Mouse (Mus musculus): ENCODE data around the gene Nhlrc4. TPM values are rescaled to one million over a fixed set of nuclear protein-coding genes. Genes with fewer than 3 reads are reported as not detected.

The Nhlrc4 gene
- polyA plus RNA-seq, 1 experiment from 2014 or later = 4.5 TPM

GRCm38 (mm10) chr17:25949981-25950380 lies 5.2 kb upstream of the Nhlrc4 start:
- Histone ChIP-seq H3K4me1 (ENCODE audit: insufficient read depth, low read depth, low read length) (peaks cover 2% of the 10 kb centered on the region; the same call in 1 of the 2 replicates), H3K4me3 (ENCODE audit: low read depth, low read length) (no peak overlapping the region), H3K36me3 (ENCODE audit: insufficient read depth, low read length) (no peaks in the 10 kb centered on the region), H3K9ac (replicated peaks; ENCODE audit: low read depth) (no peak overlapping the region), H3K27ac (ENCODE audit: low read length) (no peak overlapping the region), H3K4me2 (replicated peaks; ENCODE audit: low read depth, low read length) (no peak overlapping the region), H3K9me3 (ENCODE audit: low read length) (no peaks in the 10 kb centered on the region), H3K27me3 (replicated peaks; ENCODE audit: insufficient read depth, low read length) (peaks cover 14% of the 10 kb centered on the region; the same call in 1 of the 2 replicates)
- ATAC-seq = no peak
- WGBS = 62% methylated on average over 5 of the region's 5 CpGs
- DNase-seq (ENCODE audit: low spot score) = no peak
- TF ChIP-seq CTCF (IDR thresholded peaks at IDR 0.05) = no peak
- TF ChIP-seq EP300 (IDR thresholded peaks at IDR 0.05) = no peak

DNA sequence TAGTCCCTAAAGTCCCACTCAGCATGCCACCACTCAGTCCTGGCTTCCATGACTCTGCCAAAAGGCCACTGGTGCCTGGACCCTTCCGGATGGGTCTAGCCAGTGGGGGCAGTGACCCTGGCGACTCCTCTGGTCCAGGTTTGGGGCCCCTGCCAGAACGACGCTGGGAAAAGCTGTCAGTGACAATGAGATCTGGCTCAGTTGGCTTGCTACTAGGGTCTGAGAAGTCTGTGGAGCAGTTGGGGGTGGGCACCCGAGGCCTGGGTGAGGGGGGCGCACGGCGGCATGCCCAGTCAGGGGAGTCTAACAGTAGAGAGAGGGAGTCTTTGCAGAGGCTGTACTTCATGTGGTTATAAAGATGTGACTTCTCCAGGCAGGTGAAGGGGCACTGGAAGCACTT lies 3.3 kb upstream of the Nhlrc4 start:
- Histone ChIP-seq H3K36me3 (ENCODE audit: insufficient read depth, low read length) (no peaks in the 10 kb centered on the region), H3K9ac (replicated peaks; ENCODE audit: low read depth) (no peak overlapping the region), H3K4me1 (ENCODE audit: insufficient read depth, low read depth, low read length) (peaks cover 2% of the 10 kb centered on the region; the same call in 1 of the 2 replicates), H3K9me3 (ENCODE audit: low read length) (no peaks in the 10 kb centered on the region), H3K4me3 (ENCODE audit: low read depth, low read length) (no peak overlapping the region), H3K4me2 (replicated peaks; ENCODE audit: low read depth, low read length) (no peak overlapping the region), H3K27ac (ENCODE audit: low read length) (no peak overlapping the region), H3K27me3 (replicated peaks; ENCODE audit: insufficient read depth, low read length) (peaks cover 14% of the 10 kb centered on the region; the same call in 1 of the 2 replicates)
- no peak for ATAC-seq
- 71% methylated on average over 8 of the region's 8 CpGs for WGBS
- TF ChIP-seq CTCF (IDR thresholded peaks at IDR 0.05) (no peak), EP300 (IDR thresholded peaks at IDR 0.05) (no peak)
- DNase-seq (ENCODE audit: low spot score) = no peak

DNA sequence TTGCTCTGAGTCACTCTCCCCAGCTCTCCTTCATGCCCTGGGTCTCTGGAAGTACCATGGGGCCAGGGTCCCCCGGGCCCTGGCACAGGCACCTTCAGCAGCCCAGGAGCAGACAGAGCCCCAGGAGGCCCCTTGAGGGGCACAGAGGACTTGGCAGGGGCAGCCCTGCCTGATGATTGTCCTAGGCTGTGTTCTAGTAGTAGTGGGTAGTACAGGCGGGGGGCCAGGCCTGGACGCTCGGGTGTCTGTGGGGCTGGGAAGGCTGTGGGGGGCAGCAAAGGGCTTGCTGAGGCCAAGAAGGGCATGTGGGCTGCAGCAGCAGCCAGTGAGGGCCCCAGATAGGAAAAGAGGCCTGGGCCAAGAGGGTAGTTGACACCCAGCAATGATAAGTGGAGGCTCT lies 2.8 kb upstream of the Nhlrc4 start:
- H3K27ac ChIP-seq (ENCODE audit: low read length) = no peak overlapping the region
- WGBS = 79% methylated on average over 4 of the region's 4 CpGs
- H3K9ac ChIP-seq (replicated peaks; ENCODE audit: low read depth) = no peak overlapping the region

DNA sequence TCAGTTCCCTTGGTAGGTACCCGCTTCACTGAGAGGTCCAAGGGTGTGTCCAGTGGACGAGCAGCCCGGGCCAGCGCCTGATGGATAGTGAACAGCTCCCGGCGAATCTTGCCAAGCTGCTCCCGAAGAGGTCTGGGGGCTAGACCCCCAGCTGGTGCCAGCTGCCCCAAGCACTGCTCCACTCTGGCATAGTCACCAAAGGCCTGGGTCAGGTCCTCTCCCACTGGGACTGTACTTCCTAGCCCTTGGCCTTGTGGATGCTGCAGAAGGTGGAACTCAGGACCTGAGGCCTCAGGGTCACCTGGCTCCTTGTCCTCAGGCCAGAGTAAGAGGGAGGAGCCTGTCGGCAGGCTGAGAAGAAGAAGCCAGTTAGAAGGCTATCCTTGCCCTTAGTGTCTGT lies 2.1 kb upstream of the Nhlrc4 start:
- 71% methylated on average over 8 of the region's 8 CpGs for whole genome bisulfite sequencing
- Histone ChIP-seq H3K9ac (replicated peaks; ENCODE audit: low read depth) (no peak overlapping the region), H3K4me3 (ENCODE audit: low read depth, low read length) (no peak overlapping the region), H3K4me1 (ENCODE audit: insufficient read depth, low read depth, low read length) (peaks cover 2% of the 10 kb centered on the region; the same call in 1 of the 2 replicates), H3K4me2 (replicated peaks; ENCODE audit: low read depth, low read length) (no peak overlapping the region), H3K36me3 (ENCODE audit: insufficient read depth, low read length) (no peaks in the 10 kb centered on the region), H3K27ac (ENCODE audit: low read length) (no peak overlapping the region), H3K27me3 (replicated peaks; ENCODE audit: insufficient read depth, low read length) (peaks cover 4% of the 10 kb centered on the region; the same call in 1 of the 2 replicates), H3K9me3 (ENCODE audit: low read length) (no peaks in the 10 kb centered on the region)
- TF ChIP-seq EP300 (IDR thresholded peaks at IDR 0.05) (no peak), CTCF (IDR thresholded peaks at IDR 0.05) (no peak)
- DNase-seq (ENCODE audit: low spot score) (no peak), ATAC-seq (no peak)

More for the DNA sequence above, 2.8 kb upstream of the Nhlrc4 start:
- no peak overlapping the region for H3K4me3 ChIP-seq (ENCODE audit: low read depth, low read length)
- no peak for DNase-seq (ENCODE audit: low spot score)
- TF ChIP-seq EP300 (IDR thresholded peaks at IDR 0.05) (no peak), CTCF (IDR thresholded peaks at IDR 0.05) (no peak)
- H3K27me3 ChIP-seq (replicated peaks; ENCODE audit: insufficient read depth, low read length) = peaks cover 11% of the 10 kb centered on the region; the same call in 1 of the 2 replicates
- ATAC-seq = no peak
- no peaks in the 10 kb centered on the region for H3K36me3 ChIP-seq (ENCODE audit: insufficient read depth, low read length)
- no peak overlapping the region for H3K4me2 ChIP-seq (replicated peaks; ENCODE audit: low read depth, low read length)
- no peaks in the 10 kb centered on the region for H3K9me3 ChIP-seq (ENCODE audit: low read length)
- H3K4me1 ChIP-seq (ENCODE audit: insufficient read depth, low read depth, low read length) = peaks cover 2% of the 10 kb centered on the region; the same call in 1 of the 2 replicates

GRCm38 (mm10) chr17:25946349-25946748 lies 1.6 kb upstream of the Nhlrc4 start:
- Histone ChIP-seq H3K9ac (replicated peaks; ENCODE audit: low read depth) (no peak overlapping the region), H3K27ac (ENCODE audit: low read length) (no peak overlapping the region), H3K36me3 (ENCODE audit: insufficient read depth, low read length) (no peaks in the 10 kb centered on the region), H3K27me3 (replicated peaks; ENCODE audit: insufficient read depth, low read length) (0 out of 2 replicates have a peak, but pooled peaks cover 4% of the 10 kb centered on the region), H3K4me3 (ENCODE audit: low read depth, low read length) (no peak overlapping the region), H3K4me2 (replicated peaks; ENCODE audit: low read depth, low read length) (no peak overlapping the region), H3K9me3 (ENCODE audit: low read length) (no peaks in the 10 kb centered on the region), H3K4me1 (ENCODE audit: insufficient read depth, low read depth, low read length) (peaks cover 1% of the 10 kb centered on the region; the same call in 1 of the 2 replicates)
- 73% methylated on average over 7 of the region's 7 CpGs for WGBS
- TF ChIP-seq CTCF (IDR thresholded peaks at IDR 0.05) (no peak), EP300 (IDR thresholded peaks at IDR 0.05) (no peak)
- ATAC-seq = no peak
- no peak for DNase-seq (ENCODE audit: low spot score)

DNA sequence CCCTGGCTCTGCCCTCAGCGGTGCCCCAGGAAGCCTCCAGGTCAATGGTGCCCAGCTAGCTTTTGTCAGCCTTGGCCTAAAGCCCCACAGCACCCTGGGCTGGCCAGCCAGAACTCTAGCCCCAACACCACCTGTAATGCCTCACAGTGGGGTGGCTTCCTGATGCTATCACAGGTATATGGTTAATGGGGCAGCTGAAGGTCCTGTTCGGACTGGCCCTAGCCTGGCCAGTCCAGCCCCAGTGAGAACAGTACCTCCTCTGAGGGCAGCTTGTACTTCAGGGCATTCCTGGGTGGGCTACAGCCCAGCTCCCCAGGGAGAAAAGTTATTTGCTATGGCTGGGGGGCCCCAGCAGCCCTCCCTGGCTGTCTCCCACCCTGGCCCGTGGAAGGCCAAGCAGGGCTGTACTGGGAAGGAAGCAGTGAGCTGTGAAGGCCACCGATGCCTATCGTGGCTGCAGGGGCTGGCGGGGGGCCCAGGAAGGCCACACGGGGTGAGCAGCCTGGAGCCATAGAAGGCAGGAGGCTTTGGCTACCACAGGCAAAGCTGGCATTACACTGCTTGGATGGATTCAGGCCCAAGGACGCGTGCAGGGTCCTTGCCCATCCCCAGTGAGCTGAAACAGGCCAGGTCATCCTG lies 875 bp upstream of the Nhlrc4 start:
- peaks cover 6% of the 10 kb centered on the region; the same call in 1 of the 2 replicates for H3K4me1 ChIP-seq (ENCODE audit: insufficient read depth, low read depth, low read length)
- H3K9ac ChIP-seq (replicated peaks; ENCODE audit: low read depth) = no peak overlapping the region
- no peaks in the 10 kb centered on the region for H3K9me3 ChIP-seq (ENCODE audit: low read length)
- H3K4me2 ChIP-seq (replicated peaks; ENCODE audit: low read depth, low read length) = no peak overlapping the region
- no peaks in the 10 kb centered on the region for H3K36me3 ChIP-seq (ENCODE audit: insufficient read depth, low read length)
- H3K27me3 ChIP-seq (replicated peaks; ENCODE audit: insufficient read depth, low read length) = 0 out of 2 replicates have a peak, but pooled peaks cover 2% of the 10 kb centered on the region
- no peak overlapping the region for H3K4me3 ChIP-seq (ENCODE audit: low read depth, low read length)
- TF ChIP-seq CTCF (IDR thresholded peaks at IDR 0.05) = no peak
- TF ChIP-seq EP300 (IDR thresholded peaks at IDR 0.05) = no peak
- 73% methylated on average over 9 of the region's 9 CpGs for WGBS
- no peak overlapping the region for H3K27ac ChIP-seq (ENCODE audit: low read length)
- DNase-seq (ENCODE audit: low spot score) (no peak), ATAC-seq (no peak)
